Mouse (Mus musculus) neural tube, embryonic 12.5 days (tissue): ENCODE measurements around the gene Mon2. TPM values are rescaled to one million over a fixed set of nuclear protein-coding genes. Genes with fewer than 3 reads are reported as not detected.

Experiments
- ATAC-seq: fragments of 200-750 bp; cut with Nextera tagmentation; 2 replicates; pipeline ENCODE4 v1.8.0; 2017; ENCODE audit warnings: low read depth, mild to moderate bottlenecking, moderate TSS enrichment, moderate library complexity; ENCODE audit not compliant: low FRiP score
- H3K27ac ChIP-seq: fragments of 300-500 bp; sonication (generic); 2 replicates; pipeline ENCODE4 v1.5.1; 2016
- H3K27me3 ChIP-seq: fragments of 300-500 bp; sonication (generic); replicated peaks from 2 replicates; pipeline ENCODE4 v1.6.1; 2016; ENCODE audit warnings: mild to moderate bottlenecking
- H3K36me3 ChIP-seq: fragments of 300-500 bp; sonication (generic); 2 replicates; pipeline ENCODE4 v1.6.1; 2016; ENCODE audit warnings: mild to moderate bottlenecking
- H3K4me1 ChIP-seq: fragments of 300-500 bp; sonication (generic); 2 replicates; pipeline ENCODE4 v1.6.1; 2016
- H3K4me2 ChIP-seq: fragments of 300-500 bp; sonication (generic); replicated peaks from 2 replicates; pipeline ENCODE4 v1.6.1; 2016; ENCODE audit warnings: mild to moderate bottlenecking
- H3K4me3 ChIP-seq: fragments of 300-500 bp; sonication (generic); 2 replicates; pipeline ENCODE4 v1.5.1; 2016
- H3K9ac ChIP-seq: fragments of 300-500 bp; sonication (generic); 2 replicates; pipeline ENCODE4 v1.6.1; 2016; ENCODE audit warnings: mild to moderate bottlenecking
- H3K9me3 ChIP-seq: fragments of 300-500 bp; sonication (generic); 2 replicates; pipeline ENCODE4 v1.6.1; 2016; ENCODE audit warnings: mild to moderate bottlenecking
- WGBS: fragments of 180-500 bp; shearing (Covaris S2); methylation state at CpG from one replicate; pipeline ENCODE4 v1.1.7; 2016; 5-methylcytosine and 5-hydroxymethylcytosine counted together
- polyA plus RNA-seq: library from polyadenylated mRNA; unstranded; fragments of >200 nt; fragmentation: Nextera tagmentation; extraction: Ambion mirVana; gene quantifications from 2 replicates; pipeline ENCODE4 v1.2.1, GENCODE M21; 2016

Mon2 gene
- polyA plus RNA-seq, 1 experiment from 2014 or later, result 38.9 TPM

DNA sequence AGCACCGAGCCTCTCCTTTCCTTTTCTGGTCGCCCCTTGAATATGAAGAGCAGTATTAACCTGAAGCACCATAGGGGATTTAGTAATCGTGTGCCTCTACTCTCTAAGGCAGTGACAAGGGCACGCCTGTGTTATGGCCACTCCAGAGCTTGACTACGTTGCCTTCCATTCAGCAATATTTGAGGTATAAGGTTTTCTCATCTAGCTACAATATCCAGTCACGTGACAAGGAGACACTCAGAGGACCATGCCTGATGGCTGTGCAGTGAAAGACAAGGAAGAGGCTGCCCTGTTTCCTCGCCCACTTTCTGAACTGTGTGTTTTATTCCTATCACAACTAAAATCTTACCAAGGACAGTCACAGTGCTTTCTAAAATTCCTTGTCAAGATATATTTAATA is 87.9 kb downstream of the Mon2 start:
- no peak for ATAC-seq
- H3K4me2 ChIP-seq, result no peak overlapping the region
- 89% methylated on average over 7 of the region's 7 CpGs for WGBS
- H3K9me3 ChIP-seq, result no peaks in the 10 kb centered on the region
- H3K4me1 ChIP-seq, result peaks cover 10% of the 10 kb centered on the region
- no peak overlapping the region for H3K4me3 ChIP-seq
- no peaks in the 10 kb centered on the region for H3K27me3 ChIP-seq
- no peak overlapping the region for H3K27ac ChIP-seq
- H3K9ac ChIP-seq, result no peak overlapping the region
- peaks cover 12% of the 10 kb centered on the region for H3K36me3 ChIP-seq

DNA sequence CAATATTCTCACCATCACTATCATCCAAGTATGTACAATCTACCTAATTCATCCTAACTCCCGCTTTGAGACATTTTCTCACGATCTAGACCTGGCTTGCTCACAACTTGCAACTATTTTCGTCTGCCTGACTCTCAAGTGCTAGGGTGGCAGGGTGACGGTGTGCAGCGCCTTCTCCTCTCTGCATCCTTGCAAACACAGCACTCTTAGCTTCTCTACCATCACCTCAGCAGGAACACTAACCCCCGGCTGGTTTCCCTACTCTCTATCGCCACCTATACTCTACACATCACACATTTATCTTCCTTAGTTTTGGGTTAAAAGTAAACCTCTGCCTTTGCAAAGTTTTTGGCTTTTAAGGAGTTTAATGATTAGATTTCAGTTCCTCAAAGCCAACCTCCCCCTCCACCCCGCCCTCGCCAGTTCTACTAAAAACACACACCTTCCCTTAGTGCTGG is 88.6 kb downstream of the Mon2 start:
- Histone ChIP-seq H3K9ac (no peak overlapping the region), H3K27ac (no peak overlapping the region; the same call in 1 of the 2 replicates), H3K4me1 (peaks cover 16% of the 10 kb centered on the region)

DNA sequence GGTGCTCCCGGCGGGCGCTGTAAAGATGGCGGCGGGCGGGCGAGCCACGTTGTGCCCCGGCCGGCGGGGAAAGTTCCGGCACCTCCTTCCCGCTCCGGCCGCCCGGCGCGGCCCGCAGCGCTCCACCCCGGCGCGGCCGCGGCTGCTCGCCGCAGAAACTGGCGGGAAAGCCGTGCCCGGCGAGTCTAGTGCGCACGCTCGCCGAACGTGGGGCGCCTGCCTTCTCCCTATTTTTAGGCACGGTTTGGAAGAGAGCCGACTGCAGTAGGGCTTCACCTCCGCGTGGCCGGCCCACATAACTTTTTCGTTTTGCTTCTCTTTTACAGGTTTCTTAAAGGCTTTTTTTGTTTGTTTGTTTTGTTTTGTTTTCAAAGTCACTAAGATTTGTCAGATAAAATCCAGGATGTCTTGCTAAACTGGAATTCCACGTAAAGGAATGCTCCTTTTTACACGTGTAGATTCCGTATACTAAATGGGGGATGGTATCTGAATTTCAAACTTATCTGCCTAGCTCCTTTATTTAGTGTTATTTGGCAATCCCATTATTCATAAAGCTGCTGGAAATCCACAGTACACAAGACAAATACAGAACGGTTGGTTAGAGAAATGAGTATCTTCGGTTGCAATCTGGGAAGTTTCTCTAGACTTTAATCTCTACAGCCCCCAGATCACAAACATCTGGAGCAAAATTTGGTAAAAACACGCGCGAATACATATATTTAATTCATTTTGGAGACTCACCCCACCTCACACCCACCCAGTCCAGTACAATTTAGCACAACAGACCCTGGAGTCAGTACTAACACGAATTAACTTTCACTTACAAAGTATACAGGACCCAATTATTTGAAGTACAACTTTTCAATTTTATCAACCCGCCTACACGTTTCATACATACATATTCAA is 89.7 kb downstream of the Mon2 start:
- peak; percentile 65 for ATAC-seq
- 13% methylated on average over 51 of the region's 54 CpGs for WGBS

More for the DNA sequence above, 88.6 kb downstream of the Mon2 start:
- Histone ChIP-seq H3K4me2 (no peak overlapping the region), H3K27me3 (no peaks in the 10 kb centered on the region), H3K9me3 (no peaks in the 10 kb centered on the region), H3K36me3 (peaks cover 12% of the 10 kb centered on the region), H3K4me3 (no peak overlapping the region)
- ATAC-seq, result no peak
- 34% methylated on average over 9 of the region's 9 CpGs for WGBS

DNA sequence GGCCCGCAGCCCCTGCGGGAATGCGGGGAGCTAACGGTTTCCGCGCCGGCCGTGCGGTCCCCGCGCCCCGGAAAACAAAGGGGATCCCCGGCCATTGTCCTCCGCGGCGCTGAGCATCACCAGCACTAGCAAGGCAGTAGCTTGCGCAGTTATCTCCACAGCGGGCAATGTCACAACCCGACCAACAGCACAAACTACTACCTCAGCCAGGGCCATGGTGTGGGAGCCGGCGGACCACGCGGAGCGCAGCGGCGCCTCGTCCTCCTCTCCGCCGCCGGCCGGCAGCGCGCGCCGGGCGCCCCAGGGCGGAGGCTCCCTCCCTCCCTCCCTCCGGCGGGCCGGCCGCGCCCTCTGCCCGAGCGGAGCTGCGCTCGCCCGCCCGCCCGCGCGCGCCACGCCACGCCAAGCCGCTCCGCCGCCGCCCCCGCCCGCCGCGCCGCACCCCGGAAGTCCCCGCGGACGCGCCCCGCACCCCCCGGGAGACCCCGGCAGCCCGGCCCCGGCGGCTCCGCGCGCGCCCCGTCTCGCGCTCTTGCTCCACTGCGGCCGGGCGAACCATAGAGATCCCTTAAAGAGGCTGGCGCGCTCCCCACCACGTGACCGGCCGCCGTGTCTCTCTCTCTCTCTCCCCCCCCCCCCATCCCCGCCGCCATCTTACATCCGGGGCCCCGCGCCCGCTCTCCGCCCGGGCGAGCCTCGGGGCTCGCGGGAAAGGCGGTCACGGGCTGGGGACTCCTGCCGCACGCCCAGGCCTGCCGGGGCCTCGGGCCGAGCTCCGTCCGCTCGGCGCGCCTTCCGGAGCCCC is 90.6 kb downstream of the Mon2 start:
- peaks cover 19% of the 10 kb centered on the region for H3K4me1 ChIP-seq
- no peaks in the 10 kb centered on the region for H3K9me3 ChIP-seq
- peak overlapping the region; percentile 98 for H3K9ac ChIP-seq
- under 1% methylated on average over 64 of the region's 115 CpGs for WGBS
- H3K36me3 ChIP-seq, result peaks cover 7% of the 10 kb centered on the region
- H3K27me3 ChIP-seq, result no peaks in the 10 kb centered on the region
- ATAC-seq, result peak; percentile 92
- H3K4me3 ChIP-seq, result peak overlapping the region; percentile 88
- H3K4me2 ChIP-seq, result peak overlapping the region; percentile 64
- peak overlapping the region; percentile 99 for H3K27ac ChIP-seq

More for the DNA sequence above, 89.7 kb downstream of the Mon2 start:
- Histone ChIP-seq H3K36me3 (peaks cover 10% of the 10 kb centered on the region), H3K9me3 (no peaks in the 10 kb centered on the region), H3K4me2 (peak overlapping the region; percentile 63), H3K4me3 (peak overlapping the region; percentile 88), H3K27ac (peak overlapping the region; percentile 99), H3K9ac (peak overlapping the region; percentile 98), H3K27me3 (no peaks in the 10 kb centered on the region), H3K4me1 (peaks cover 19% of the 10 kb centered on the region)

DNA sequence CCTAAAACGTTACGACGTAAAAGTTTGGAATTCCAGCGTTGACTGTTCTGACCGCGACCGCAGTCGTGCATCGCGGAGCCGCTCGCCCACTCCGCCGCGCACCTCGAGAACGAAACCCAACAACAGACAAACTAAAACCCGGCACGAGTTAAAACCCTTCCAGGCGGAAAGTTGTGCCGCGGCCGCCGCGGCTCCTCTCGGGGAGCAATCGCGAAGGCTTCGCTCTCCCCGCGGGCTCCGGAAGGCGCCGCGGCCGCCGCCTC is 91.1 kb downstream of the Mon2 start:
- Histone ChIP-seq H3K4me1 (peaks cover 19% of the 10 kb centered on the region), H3K9ac (peak overlapping the region; percentile 98), H3K27me3 (no peaks in the 10 kb centered on the region), H3K36me3 (peaks cover 9% of the 10 kb centered on the region), H3K27ac (peak overlapping the region; percentile 99), H3K4me3 (peak overlapping the region; percentile 88), H3K9me3 (no peaks in the 10 kb centered on the region), H3K4me2 (peak overlapping the region; percentile 64)
- 0% methylated on average over 37 of the region's 37 CpGs for WGBS
- peak; percentile 2; the same call in 1 of the 2 replicates for ATAC-seq

DNA sequence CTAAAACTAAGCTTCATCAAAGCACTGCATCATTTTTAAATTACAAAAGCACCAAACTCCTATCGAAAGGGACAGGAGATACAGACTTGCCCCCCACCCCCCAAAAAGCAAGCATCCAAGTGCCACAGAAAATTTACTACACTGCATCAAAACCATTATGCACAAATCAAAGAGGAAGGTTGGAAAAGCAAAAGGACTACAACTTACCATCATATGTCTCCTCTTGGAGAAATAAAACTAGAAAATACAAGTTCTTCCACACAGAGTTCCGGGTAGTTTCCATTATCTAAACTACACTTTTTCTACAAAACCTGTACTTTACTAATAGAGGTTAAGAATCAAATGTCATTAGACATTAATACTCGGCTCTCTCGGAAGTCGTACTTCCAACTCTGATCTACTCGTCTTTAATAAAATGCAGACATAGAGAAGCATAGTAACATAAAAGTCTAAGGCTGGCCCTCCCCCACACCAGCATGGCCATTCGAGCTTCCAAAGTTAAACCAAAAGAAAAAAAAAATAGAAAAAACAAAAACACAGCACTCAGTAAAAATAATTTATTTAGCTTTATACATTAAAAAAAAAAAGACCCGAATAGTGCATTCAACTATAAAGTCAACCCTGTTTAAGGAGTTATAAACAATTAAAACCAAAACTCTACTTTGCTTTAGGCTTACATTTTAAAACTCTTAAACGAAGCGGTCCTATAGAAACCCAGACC is 91.6 kb downstream of the Mon2 start:
- Histone ChIP-seq H3K4me3 (peak overlapping the region; percentile 88), H3K4me2 (peak overlapping the region; percentile 64)
- WGBS, result 5% methylated on average over 10 of the region's 10 CpGs

DNA sequence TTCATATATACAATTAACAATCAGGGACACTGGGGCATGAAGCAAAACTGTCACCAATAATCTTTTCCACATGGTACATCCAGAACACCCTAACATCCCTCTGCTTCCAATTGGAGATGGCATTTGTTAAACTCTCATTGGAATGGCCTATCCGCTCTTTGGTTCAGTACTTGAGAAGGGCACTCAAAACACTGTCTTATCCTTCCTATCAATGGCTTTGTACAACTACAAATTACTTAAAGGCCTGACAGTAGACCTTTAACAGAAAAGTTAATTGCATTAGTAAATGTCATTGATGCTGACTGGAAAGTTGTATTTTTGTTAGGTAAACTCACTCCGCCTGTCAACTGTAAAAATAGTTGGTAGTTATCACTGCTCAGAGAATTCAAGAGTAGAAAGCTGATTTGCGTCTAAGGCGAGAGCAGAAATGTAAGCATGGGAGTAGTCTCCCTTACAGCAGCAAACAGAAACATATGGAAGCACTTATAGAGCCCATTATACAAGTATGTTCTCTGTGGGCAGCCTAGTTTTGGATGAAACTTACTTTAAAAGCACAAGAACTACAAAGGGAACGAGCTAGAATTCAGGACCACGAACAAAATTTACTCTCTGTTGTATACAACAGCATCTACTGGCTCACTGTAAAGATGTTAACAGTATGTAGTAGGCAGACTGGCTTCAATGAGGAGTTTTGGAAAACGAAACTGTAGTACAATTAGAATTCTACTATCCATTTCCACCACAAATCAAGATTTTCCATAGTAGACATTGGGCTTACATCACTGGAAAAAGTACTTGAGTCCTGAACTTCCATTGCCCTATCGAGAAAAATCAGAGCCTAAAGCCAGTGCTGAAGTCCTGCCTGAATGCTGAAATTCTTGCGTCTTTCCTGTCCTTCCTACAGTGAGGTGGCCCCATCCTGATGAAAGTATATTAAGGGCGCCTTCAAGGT is 92.5 kb downstream of the Mon2 start:
- Histone ChIP-seq H3K27me3 (no peaks in the 10 kb centered on the region), H3K4me3 (peak overlapping the region; percentile 88), H3K9me3 (no peaks in the 10 kb centered on the region), H3K4me1 (peaks cover 19% of the 10 kb centered on the region), H3K4me2 (peak overlapping the region; percentile 64), H3K27ac (no peak overlapping the region), H3K9ac (peak overlapping the region; percentile 98), H3K36me3 (peaks cover 15% of the 10 kb centered on the region)
- ATAC-seq, result no peak
- 58% methylated on average over 10 of the region's 10 CpGs for WGBS

More for the DNA sequence above, 91.6 kb downstream of the Mon2 start:
- H3K27me3 ChIP-seq, result no peaks in the 10 kb centered on the region
- peaks cover 14% of the 10 kb centered on the region for H3K36me3 ChIP-seq
- peak overlapping the region; percentile 98 for H3K9ac ChIP-seq
- ATAC-seq, result no peak
- peaks cover 19% of the 10 kb centered on the region for H3K4me1 ChIP-seq
- H3K9me3 ChIP-seq, result no peaks in the 10 kb centered on the region
- peak overlapping the region; percentile 99 for H3K27ac ChIP-seq

DNA sequence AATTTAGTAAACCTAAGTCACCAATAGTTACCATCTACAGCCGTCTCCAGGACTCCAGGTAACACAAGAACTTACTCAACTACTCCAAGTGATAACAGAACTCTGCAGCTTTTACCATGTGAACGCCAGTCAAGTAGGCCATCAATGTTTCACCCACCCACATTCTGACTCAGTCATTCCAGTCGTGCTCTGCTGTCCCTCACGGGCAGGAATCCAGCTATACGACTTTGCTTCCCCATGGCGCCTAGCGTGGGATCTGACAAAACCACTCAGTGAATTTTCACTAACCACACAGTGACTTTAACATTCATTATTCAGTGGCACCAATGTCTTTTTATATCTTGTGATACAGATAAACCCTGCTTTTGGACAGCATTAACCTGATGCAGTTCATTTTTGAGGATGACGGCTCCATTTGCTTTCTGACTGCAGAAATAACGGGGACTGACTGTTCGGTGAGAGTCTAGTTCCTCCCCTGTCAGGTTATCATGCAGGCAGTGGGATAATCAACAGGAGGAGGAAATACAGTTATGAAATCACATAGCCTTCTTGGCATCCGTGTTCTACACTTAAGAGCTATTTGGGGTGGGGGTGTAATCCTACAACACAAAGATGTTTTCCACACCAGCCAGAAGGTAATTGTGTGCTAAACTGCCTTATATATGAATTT is 93.3 kb downstream of the Mon2 start:
- Histone ChIP-seq H3K4me2 (peak overlapping the region; percentile 64), H3K36me3 (peaks cover 15% of the 10 kb centered on the region), H3K27me3 (no peaks in the 10 kb centered on the region), H3K4me3 (peak overlapping the region; percentile 88), H3K9me3 (no peaks in the 10 kb centered on the region), H3K4me1 (peaks cover 19% of the 10 kb centered on the region), H3K9ac (peak overlapping the region; percentile 98), H3K27ac (no peak overlapping the region)
- no peak for ATAC-seq
- 82% methylated on average over 11 of the region's 11 CpGs for WGBS

DNA sequence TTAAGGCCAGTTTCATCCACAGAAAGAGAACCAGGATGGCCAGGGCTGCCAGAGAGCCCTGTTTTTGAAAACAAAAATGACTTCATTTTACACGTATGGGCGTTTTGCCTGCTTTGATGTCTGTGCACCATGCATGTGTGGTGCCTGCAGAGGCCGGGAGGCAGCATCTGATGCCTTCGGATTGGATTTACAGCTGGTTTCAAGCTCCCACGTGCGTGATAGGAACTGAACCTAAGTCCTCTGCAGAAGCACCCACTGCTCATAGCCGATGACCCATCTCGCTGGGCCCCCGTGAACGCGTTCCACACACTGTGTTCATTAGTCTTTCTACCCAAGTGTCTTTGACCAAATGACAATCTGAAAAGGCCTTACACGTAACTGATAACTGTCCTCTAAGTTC is 96.2 kb downstream of the Mon2 start:
- 94% methylated on average over 12 of the region's 12 CpGs for WGBS
- no peaks in the 10 kb centered on the region for H3K27me3 ChIP-seq
- H3K9me3 ChIP-seq, result no peaks in the 10 kb centered on the region
- no peak overlapping the region for H3K4me2 ChIP-seq
- H3K36me3 ChIP-seq, result peaks cover 15% of the 10 kb centered on the region
- H3K4me1 ChIP-seq, result peaks cover 16% of the 10 kb centered on the region
- H3K4me3 ChIP-seq, result no peak overlapping the region
- no peak overlapping the region for H3K27ac ChIP-seq
- no peak overlapping the region for H3K9ac ChIP-seq
- ATAC-seq, result no peak

DNA sequence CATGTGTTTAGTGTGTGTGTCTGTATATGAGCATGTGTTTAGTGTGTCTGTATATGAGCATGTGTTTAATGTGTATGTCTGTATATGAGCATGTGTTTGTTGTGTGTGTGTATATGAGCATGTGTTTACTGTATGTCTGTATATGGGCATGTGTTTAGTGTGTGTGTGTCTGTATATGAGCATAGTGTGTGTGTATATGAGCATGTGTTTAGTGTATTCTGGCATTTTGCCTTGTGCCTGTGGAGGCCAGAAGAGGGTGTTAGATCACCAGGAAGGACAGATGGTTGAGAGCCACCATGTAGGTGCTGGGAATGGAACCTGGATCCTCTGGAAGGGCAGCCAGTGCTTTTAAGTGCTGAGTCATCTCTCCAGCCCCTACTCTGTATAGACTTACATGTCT is 96.9 kb downstream of the Mon2 start:
- Histone ChIP-seq H3K27ac (no peak overlapping the region), H3K4me1 (peaks cover 16% of the 10 kb centered on the region)
- 0 out of 2 replicates have a peak, but pooled peaks have one; percentile 7 for ATAC-seq

DNA sequence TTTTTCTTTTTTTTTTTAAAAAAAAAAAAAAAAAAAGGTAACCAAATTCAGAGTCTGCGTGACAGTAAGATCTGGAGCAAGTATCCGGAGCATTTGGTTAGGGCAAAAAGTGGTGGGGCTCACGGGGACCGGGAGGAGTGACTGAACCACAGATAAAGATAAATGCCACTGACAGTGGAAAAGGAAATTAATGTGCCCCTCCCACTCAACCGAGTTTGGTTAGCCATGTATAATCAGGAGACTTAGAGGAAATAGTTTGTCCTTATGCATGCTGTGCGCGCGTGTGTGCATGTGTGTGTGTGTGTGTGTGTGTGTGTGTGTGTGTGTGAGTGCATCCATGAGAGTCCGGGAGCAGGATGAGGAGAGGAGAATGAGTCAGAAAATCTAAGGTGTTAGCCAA is 100.3 kb downstream of the Mon2 start:
- H3K27me3 ChIP-seq, result no peaks in the 10 kb centered on the region
- no peak overlapping the region for H3K4me3 ChIP-seq
- no peaks in the 10 kb centered on the region for H3K9me3 ChIP-seq
- no peak overlapping the region for H3K4me2 ChIP-seq
- H3K9ac ChIP-seq, result no peak overlapping the region
- H3K27ac ChIP-seq, result no peak overlapping the region
- peaks cover 14% of the 10 kb centered on the region for H3K36me3 ChIP-seq
- H3K4me1 ChIP-seq, result no peaks in the 10 kb centered on the region
- WGBS, result 83% methylated on average over 9 of the region's 9 CpGs
- ATAC-seq, result no peak

More for the DNA sequence above, 96.9 kb downstream of the Mon2 start:
- H3K9ac ChIP-seq, result no peak overlapping the region
- H3K27me3 ChIP-seq, result no peaks in the 10 kb centered on the region
- H3K9me3 ChIP-seq, result no peaks in the 10 kb centered on the region
- peaks cover 15% of the 10 kb centered on the region for H3K36me3 ChIP-seq
- no peak overlapping the region for H3K4me2 ChIP-seq
- no peak overlapping the region for H3K4me3 ChIP-seq
